Mouse (Mus musculus) lung, postnatal 36 days (tissue): ENCODE data around the gene Tnip3.
A peak's percentile ranks its signal among the peaks of the same experiment; 100 is the strongest.

Source experiments
- DNase-seq: peaks from one replicate; pipeline ENCODE4 v3.0.0; 2022; ENCODE audit warnings: mixed read lengths

Gene Tnip3

GRCm38 (mm10) chr6:65525192-65525591 lies at the start of gene Tnip3:
Tnip3 (plus strand) TSS chr6:65525313.
- no peak for DNase-seq

- no peak for DNase-seq
Measured at GRCm38 (mm10) chr6:65498786-65499185, 26.3 kb upstream of the Tnip3 start.

DNA sequence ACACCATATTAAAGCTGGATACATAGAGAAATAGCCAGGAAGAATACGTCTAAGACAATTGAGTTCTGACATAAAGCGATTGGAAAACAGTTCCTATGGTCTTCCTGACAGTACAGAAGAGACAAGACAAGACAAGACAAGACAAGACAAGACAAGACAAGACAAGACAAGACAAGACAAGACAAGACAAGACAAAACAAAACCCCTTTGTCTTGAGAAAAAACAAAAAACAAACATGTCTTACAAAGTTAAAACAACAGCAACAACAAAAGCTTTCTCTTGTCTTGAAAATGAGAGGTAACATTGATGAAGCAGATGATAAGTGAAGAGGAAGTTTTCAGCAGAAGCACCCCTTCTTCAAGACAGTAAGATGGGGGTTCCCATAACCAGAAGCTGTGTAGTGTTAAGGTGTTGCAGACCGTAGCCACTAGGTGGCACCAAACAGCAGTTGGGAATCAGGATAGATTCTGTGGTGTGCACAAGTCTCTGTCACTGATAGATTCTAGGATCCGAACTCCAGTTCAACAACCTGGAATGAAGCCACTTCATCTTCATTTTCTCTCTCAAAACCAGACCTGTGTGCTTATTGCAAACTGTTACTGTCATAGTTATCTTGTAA lies 15.0 kb upstream of the Tnip3 start:
- DNase-seq: peak; percentile 84

DNA sequence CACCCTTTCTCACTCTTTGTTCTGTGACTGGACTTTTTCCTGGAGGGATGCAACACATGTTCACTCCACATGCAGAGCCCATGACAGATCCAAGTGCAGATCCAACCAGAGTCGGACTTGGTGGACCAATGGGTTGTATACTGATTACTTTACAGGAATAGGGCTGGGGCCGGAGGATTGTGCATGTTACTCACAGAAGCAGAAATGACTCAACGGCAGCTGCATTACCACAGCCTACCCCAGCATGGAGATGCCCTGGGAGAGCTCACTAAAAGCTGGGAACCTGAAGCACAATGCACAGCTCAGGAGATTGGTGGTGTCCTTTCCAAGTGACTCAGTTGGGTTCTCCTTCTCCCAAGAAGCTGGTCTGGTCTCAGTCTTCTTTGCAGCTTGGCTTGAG lies 11.3 kb upstream of the Tnip3 start:
- no peak for DNase-seq

DNA sequence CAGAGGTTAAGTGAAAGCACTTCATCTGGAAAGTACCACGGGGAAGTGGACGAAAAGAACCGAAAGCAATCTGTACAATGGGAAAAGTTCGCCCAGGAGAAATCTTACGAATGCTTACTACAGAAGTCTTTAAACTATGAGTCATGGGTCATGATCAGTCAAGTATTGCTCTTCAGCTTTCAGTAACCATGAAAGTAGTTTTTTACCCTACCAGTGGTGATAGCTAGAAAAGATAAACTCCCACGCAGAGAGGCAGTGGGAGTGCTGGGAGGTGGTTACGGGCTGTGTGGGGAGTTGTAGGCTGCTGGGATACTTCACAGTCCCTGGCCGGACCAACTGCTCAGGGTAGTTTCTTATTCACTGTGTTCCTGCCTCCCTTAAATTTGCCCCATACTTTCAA lies 8.4 kb upstream of the Tnip3 start:
- DNase-seq: peak; percentile 6

- no peak for DNase-seq
Measured at GRCm38 (mm10) chr6:65520821-65521220, 4.3 kb upstream of the Tnip3 start.

DNA sequence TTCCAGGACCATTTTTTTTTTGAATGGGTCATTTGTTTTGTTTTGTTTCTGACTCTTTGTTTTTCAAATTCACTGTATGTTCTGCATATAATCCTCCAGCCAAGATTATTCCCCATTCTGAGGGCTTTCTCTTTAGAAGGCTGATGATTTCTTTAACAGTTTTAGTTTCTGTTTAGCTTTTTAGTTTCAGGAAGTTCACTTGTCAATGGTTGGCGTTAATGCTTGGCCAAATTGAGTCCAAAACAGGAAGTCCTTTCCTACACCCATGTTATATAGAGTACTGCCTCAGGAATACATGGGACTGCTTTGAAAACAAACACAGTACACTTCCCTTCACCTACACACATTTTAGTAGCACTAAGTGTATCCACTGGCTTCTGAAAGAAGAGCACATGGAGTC lies 2.8 kb downstream of the Tnip3 start:
- no peak for DNase-seq

- no peak for DNase-seq
Measured at GRCm38 (mm10) chr6:65531232-65531848, 6.2 kb downstream of the Tnip3 start.

- DNase-seq: no peak
Measured at GRCm38 (mm10) chr6:65533687-65534086, 8.6 kb downstream of the Tnip3 start.

DNA sequence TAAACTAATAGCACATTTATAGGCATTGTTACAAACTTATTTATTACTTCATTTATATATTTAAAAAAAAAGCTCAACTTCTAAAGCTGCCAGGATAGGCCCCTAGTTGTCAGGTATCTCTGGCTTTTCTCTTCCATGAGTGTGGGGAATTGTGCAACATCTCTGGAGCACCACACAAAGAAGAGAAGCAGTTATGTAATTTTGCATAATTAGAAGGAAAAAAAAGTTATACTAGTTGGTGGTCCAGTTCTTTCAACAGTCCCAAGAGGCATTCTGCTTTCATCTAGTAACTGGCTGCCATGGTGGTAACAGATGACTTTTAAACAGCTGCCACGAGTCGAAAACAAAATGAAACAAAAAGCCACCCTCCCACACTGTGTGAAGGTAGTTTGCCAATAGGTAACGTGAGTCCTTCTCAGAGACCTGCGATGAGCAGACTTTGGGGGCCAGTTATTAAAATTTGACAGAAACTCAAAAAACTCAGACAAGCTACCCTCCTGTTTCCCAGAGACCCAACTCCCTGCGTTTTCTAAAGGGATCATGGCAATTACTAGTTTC lies 12.3 kb downstream of the Tnip3 start:
- peak; percentile 5 for DNase-seq

DNA sequence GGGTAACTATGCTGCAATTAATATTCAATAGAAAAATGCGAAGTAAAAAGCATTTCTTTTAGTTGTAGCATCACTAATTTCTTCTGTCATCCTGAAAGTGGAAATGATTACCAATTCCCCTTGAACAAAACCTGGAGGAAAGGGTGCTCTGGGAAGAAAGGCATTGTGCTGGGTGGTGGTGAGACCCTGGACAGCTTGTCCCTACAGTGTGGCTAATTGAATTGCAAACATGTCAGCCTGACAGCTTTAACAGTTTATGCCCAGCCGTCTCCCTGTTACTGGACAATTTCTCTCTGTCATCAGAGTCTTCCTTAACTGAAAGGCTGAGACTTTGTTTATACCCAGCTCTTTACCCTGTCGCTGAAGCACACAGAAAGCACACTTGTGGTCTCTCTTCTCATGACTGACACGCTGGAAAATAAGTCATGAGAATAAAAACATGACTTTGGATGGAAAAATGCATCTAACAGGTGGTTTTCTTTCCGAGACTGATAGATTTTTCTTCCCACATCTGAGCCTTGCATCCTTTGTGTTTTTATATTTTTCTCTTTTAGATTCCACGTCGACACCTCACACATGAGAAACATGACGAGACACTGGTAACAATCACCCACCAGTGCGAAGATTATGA lies 13.0 kb downstream of the Tnip3 start:
- no peak for DNase-seq

GRCm38 (mm10) chr6:65538921-65539320 lies 13.8 kb downstream of the Tnip3 start:
- no peak for DNase-seq

DNA sequence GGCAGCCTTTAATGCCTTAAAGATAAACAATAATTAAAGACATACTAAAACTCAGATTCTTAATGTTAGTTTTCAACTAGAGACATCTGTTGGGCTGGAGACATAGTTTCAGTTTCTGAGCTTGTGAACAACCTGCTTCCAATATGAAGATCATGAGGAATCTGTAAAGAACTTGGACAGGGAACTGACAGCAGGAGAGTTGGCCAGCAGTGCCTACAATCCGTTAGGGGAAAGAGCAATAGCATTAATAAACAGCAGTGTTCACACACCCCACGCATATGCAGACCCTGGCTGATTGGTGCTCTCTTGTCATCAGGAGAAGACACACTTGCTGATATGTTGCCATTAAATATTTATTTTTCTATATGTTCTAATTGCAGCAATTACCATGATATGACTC lies 15.0 kb downstream of the Tnip3 start:
- no peak for DNase-seq

- no peak for DNase-seq
Measured at GRCm38 (mm10) chr6:65541094-65541493, 16.0 kb downstream of the Tnip3 start.

- DNase-seq: no peak
Measured at GRCm38 (mm10) chr6:65542391-65542790, 17.3 kb downstream of the Tnip3 start.

DNA sequence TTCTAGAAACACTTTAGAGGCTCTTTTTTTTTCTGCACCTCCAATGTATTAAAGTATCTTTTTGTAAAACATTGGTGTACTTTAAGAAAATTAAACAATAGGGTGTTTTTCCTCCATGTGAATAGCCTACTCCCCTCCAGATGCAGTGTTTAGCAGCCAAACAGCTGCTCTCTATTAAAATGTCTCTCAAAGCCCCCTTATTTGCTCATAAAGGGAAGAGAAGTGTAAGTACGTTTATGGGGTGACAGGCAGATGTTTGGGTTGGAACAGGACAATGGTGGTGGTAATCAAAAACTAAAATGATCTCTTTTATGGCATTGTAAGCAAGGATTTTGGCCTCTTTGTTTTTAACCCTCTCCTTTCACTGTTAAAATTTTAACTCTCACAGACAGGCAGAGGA lies 17.8 kb downstream of the Tnip3 start:
- DNase-seq: no peak

DNA sequence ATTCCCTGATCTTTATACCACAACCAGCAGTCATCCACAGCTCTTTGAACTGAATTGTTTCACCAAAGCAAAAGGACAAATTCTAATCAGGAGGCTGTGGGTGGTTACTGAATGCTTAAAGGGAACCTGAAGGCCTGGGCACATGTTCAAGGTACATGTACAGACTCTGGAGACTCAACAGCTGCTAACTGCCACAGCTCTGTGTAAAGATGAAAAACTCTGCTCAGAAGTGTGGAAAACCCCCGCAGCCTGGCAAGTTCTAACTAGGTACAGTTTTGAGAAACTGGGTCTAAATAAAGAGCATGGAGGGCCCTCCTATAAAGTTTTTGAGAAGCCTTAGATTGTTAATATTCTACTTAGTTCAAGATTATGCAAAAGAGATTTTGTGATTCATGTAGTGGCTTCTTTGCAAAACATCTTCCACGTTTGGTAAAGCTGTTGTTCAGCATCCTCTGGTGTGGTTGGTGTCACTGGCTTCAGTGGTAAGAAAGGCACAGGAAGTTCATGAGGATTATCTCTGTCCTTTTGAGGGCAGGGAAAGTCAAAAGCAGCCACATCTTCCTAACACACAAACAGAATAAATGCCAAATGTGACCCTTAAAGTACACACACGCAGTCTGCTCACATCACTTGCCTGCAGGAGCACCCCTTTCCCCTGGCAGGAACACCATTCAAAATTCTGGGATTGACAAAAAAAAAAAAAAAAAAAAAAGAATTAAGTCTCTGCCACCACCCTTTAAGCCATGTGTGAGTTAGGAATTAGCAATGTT lies 39.0 kb downstream of the Tnip3 start:
- DNase-seq: no peak

DNA sequence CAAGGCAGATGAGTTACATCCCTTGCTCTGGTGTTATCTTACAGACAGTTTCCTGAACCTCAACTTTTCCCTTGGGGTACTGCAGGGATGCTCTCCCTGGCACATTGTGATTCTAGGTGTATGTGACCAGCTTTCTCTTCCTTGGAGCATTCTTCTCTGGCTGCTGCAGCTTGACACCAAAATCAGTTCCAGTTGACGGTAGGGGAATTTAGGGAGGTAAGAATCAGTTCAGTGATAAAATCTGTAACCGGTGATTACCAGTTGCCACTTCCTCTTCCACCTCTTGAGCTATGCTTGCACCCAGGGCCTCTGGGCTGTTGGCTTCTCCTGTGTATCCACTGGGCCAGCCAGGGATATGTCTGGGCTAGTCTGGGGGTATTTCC lies 39.5 kb downstream of the Tnip3 start:
- no peak for DNase-seq

- peak; percentile 89 for DNase-seq
Measured at GRCm38 (mm10) chr6:65569741-65570140, 44.6 kb downstream of the Tnip3 start.

- DNase-seq: no peak
Measured at GRCm38 (mm10) chr6:65578151-65578973, 53.2 kb downstream of the Tnip3 start.

DNA sequence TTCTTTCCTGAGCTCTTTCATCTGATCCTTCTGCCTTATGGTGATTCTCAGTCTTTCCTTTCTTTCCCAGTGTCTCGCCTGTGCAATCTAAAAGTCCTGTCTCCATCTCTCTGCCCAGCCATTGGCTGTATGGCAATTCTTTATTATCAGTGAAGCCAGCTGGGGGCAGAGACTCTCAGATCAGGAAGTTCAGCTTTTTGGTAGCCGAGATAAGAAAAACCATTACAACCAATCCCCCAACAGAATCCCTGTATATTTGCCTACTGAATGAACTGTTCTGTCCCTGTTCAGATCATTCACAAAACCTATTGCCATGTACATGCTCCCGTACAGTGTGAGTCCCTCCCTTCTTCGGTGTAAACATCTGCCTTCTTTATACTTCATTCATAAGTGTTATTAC lies 57.9 kb downstream of the Tnip3 start:
- no peak for DNase-seq

GRCm38 (mm10) chr6:65584870-65585332 lies 59.8 kb downstream of the Tnip3 start:
- DNase-seq: peak; percentile 87
